Mouse (Mus musculus) left cerebral cortex, postnatal 14 days (tissue): Measurements from ENCODE around the gene Mrps18a. TPM values are rescaled to one million over a fixed set of nuclear protein-coding genes. Genes with fewer than 3 reads are reported as not detected.

ENCODE experiments used
- DNase-seq, 2 experiments: peaks; one replicate each; pipeline ENCODE4 v3.0.0; 2021 to 2022; ENCODE audit warnings: low spot score in 2 of 2, mixed read lengths in 1 of 2
- intact Hi-C: fragments of 180-260 bp; cut with DNase I; formaldehyde crosslinking; loops from one replicate; pipeline ENCODE4 v1.15.1; 2025
- long read RNA-seq, 2 experiments: library from polyadenylated mRNA; stranded (forward); transcript quantifications; one replicate each; pipeline ENCODE4 v2.0.0; 2021
- total RNA-seq, 2 experiments: library from RNA; stranded (reverse); gene quantifications; 2 replicates each; pipeline ENCODE4 v1.2.3; 2021

Gene Mrps18a
- 10 to 100 TPM; 79.0 to 83.1 TPM for total RNA-seq
- long read RNA-seq, experiment 1, transcript Mrps18a-201 (6 exons, 884 nt): major isoform, 77 of 83 reads
- long read RNA-seq, experiment 1, partial matches to known transcripts: 0 of 83 reads
- long read RNA-seq, experiment 1, other reads (novel, unspliced or antisense): 5 of 83 reads
- long read RNA-seq, experiment 2, transcript Mrps18a-201 (6 exons, 884 nt): major isoform, 60 of 68 reads
- long read RNA-seq, experiment 2, partial matches to known transcripts: 1 of 68 reads
- long read RNA-seq, experiment 2, other reads (novel, unspliced or antisense): 7 of 68 reads

GRCm38 (mm10) chr17:46110402-46111289 is at the start of gene Mrps18a:
Gene Mrps18a (plus strand): TSS chr17:46110986.
- peak; percentile 78 to 85 for DNase-seq
- intact Hi-C loops: no loop called here

GRCm38 (mm10) chr17:46063283-46063973 is 47.4 kb upstream of the Mrps18a start:
- intact Hi-C loops: no loop called here
- no peak for DNase-seq

- intact Hi-C loops: no loop called here
- DNase-seq: no peak
These were observed 46.8 kb upstream of the Mrps18a start for GRCm38 (mm10) chr17:46063974-46064312.

GRCm38 (mm10) chr17:46070046-46070445 is 40.7 kb upstream of the Mrps18a start:
- DNase-seq: no peak
- intact Hi-C loops: no loop called here

GRCm38 (mm10) chr17:46071531-46071930 is 39.3 kb upstream of the Mrps18a start:
- intact Hi-C loops: no loop called here
- no peak for DNase-seq

- intact Hi-C loops: no loop called here
These were observed 37.0 kb upstream of the Mrps18a start for GRCm38 (mm10) chr17:46073730-46074301.

GRCm38 (mm10) chr17:46074398-46075115 is 36.2 kb upstream of the Mrps18a start:
- intact Hi-C loops: no loop called here
- no peak for DNase-seq

More at GRCm38 (mm10) chr17:46073730-46074301, 37.0 kb upstream of the Mrps18a start:
- DNase-seq: peak; percentile 12 to 30

- no peak for DNase-seq
- intact Hi-C loops: no loop called here
These were observed 35.7 kb upstream of the Mrps18a start for GRCm38 (mm10) chr17:46075116-46075485.

GRCm38 (mm10) chr17:46075551-46076259 is 35.1 kb upstream of the Mrps18a start:
- DNase-seq: no peak
- intact Hi-C loops: no loop called here

- intact Hi-C loops: no loop called here
- no peak for DNase-seq
These were observed 34.6 kb upstream of the Mrps18a start for GRCm38 (mm10) chr17:46076260-46076551.

GRCm38 (mm10) chr17:46077921-46078534 is 32.8 kb upstream of the Mrps18a start:
- intact Hi-C loops: no loop called here
- DNase-seq: no peak

- DNase-seq: no peak
- intact Hi-C loops: no loop called here
These were observed 31.7 kb upstream of the Mrps18a start for GRCm38 (mm10) chr17:46079037-46079436.

- intact Hi-C loops: no loop called here
- DNase-seq: no peak
These were observed 30.4 kb upstream of the Mrps18a start for GRCm38 (mm10) chr17:46080388-46080787.

GRCm38 (mm10) chr17:46081042-46081441 is 29.7 kb upstream of the Mrps18a start:
- intact Hi-C loops: no loop called here
- DNase-seq: no peak

GRCm38 (mm10) chr17:46081657-46082056 is 29.1 kb upstream of the Mrps18a start:
- DNase-seq: no peak
- intact Hi-C loops: no loop called here

- intact Hi-C loops: no loop called here
- DNase-seq: no peak
These were observed 27.4 kb upstream of the Mrps18a start for GRCm38 (mm10) chr17:46083381-46083780.

GRCm38 (mm10) chr17:46084091-46084501 is 26.7 kb upstream of the Mrps18a start:
- intact Hi-C loops: no loop called here
- DNase-seq: peak; percentile 79 to 83

GRCm38 (mm10) chr17:46086341-46086870 is 24.4 kb upstream of the Mrps18a start:
- intact Hi-C loops: no loop called here
- DNase-seq: no peak
